Mouse (Mus musculus): Measurements from ENCODE around the gene Rab7b. TPM values are rescaled to one million over a fixed set of nuclear protein-coding genes. Genes with fewer than 3 reads are reported as not detected.

The Rab7b gene
- polyA plus RNA-seq, 1 experiment from 2014 or later = 0.65 TPM

Other genes starting within 250 kb of the Rab7b start
- gene Srgap2, start 161.3 kb upstream of the Rab7b start, polyA plus RNA-seq (2016; fragmentation: Nextera tagmentation; extraction: Ambion mirVana) = 16.5 and 17.2 TPM in 2 replicates
- gene Fam72a, start 160.8 kb upstream of the Rab7b start, polyA plus RNA-seq (2016; fragmentation: Nextera tagmentation; extraction: Ambion mirVana) = 4.3 and 4.6 TPM in 2 replicates
- gene Avpr1b, start 89.5 kb upstream of the Rab7b start, polyA plus RNA-seq (2016; fragmentation: Nextera tagmentation; extraction: Ambion mirVana) = not detected in 2 replicates
- gene Ctse, start 50.4 kb upstream of the Rab7b start, polyA plus RNA-seq (2016; fragmentation: Nextera tagmentation; extraction: Ambion mirVana) = not detected in 2 replicates
- 0.08 TPM in 1 of 2 replicates, not detected in the other for gene Slc26a9, start 55.3 kb downstream of the Rab7b start, polyA plus RNA-seq (2016; fragmentation: Nextera tagmentation; extraction: Ambion mirVana)
- gene Pm20d1, start 108.7 kb downstream of the Rab7b start, polyA plus RNA-seq (2016; fragmentation: Nextera tagmentation; extraction: Ambion mirVana) = 2.8 and 3.5 TPM in 2 replicates
- gene Slc41a1, start 138.8 kb downstream of the Rab7b start, polyA plus RNA-seq (2016; fragmentation: Nextera tagmentation; extraction: Ambion mirVana) = 11.1 and 13.0 TPM in 2 replicates
- 6.1 and 8.6 TPM in 2 replicates for gene Rab29, start 178.5 kb downstream of the Rab7b start, polyA plus RNA-seq (2016; fragmentation: Nextera tagmentation; extraction: Ambion mirVana)
- 97.8 and 110 TPM in 2 replicates for gene Nucks1, start 221.8 kb downstream of the Rab7b start, polyA plus RNA-seq (2016; fragmentation: Nextera tagmentation; extraction: Ambion mirVana)

Measured in limb, embryonic 10.5 days (tissue).